Mouse (Mus musculus) common myeloid progenitor, adult 5-6 weeks (primary cell): ENCODE results near the gene Taar7d. TPM values are rescaled to one million over a fixed set of nuclear protein-coding genes. Genes with fewer than 3 reads are reported as not detected.
"Not testable (repeated sequence)": the region's sequence is repeated elsewhere in the genome, so short reads cannot be mapped to it uniquely, and the experiment has no call there.

Experiments used
- ATAC-seq: replicated peaks from 2 replicates; pipeline ENCODE4 v1.8.0; 2016; ENCODE audit warnings: low read depth, mild to moderate bottlenecking, moderate TSS enrichment, inconsistent platforms; ENCODE audit not compliant: poor library complexity, severe bottlenecking
- total RNA-seq: library from RNA; stranded (forward); fragments of 200-1000, 187-1606 nt; gene quantifications from 2 replicates; pipeline ENCODE4 v1.2.3, GENCODE M21; 2017

Gene Taar7d
- total RNA-seq, result not detected in 2 replicates

- no peak for ATAC-seq
These were observed at the start of gene Taar7d for GRCm38 (mm10) chr10:24026922-24027321. TSS of gene Taar7d (plus strand) at chr10:24027222.

- no peak for ATAC-seq
These were observed 49.1 kb upstream of the Taar7d start for GRCm38 (mm10) chr10:23977958-23978357.

- ATAC-seq, result peak; percentile 99
These were observed 47.9 kb upstream of the Taar7d start for GRCm38 (mm10) chr10:23978901-23979705.

DNA sequence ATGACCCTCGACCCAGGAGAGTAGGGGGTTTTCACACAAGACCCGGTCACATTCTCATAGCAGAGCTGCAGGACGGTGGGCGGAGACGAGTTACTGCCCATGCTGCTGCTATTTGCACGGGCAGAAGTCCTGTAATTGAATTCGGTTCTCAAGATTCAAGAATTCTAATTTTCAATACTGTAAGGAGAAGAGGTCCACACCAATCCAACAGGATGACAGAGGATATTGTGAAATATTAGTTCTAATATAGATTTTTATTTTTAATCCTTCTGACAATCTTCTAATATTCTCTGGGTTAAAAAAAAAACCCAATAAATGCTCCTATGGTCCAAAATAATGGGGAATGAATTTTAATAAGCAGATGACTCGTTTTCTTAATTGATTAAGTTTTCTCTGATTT is 41.5 kb upstream of the Taar7d start, which contains the start of gene Taar6:
Gene Taar6, minus strand, starts transcription at position 101 of the 400 bp plus-strand sequence.
- no peak for ATAC-seq

DNA sequence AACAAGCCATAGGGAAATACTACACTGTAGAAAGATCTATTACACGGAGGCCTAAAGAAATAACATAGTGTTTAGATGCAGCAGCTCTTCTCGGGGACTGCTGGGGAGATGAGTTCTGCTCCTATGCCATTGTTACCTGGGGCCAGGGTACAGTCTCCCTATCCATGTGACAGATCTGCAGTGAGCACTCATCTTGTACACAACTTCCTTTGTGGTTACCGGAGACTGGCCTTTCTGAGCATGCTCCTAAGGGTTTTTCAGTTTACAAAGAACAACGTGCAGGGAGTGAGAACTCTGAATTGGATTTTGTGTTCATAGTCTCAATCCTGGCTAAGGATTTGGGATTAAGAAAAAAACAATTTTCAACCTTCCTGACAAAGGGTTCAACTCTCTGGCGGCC is 40.6 kb upstream of the Taar7d start:
- ATAC-seq, result peak; percentile 56; the same call in 1 of the 2 replicates

- no peak for ATAC-seq
These were observed 33.6 kb upstream of the Taar7d start, which contains the start of gene Taar7a for GRCm38 (mm10) chr10:23993381-23993780. TSS of gene Taar7a (minus strand) at chr10:23993481.

- no peak for ATAC-seq
These were observed 27.4 kb upstream of the Taar7d start, which contains the start of gene Taar7b for GRCm38 (mm10) chr10:23999639-24000038. TSS of gene Taar7b (plus strand) at chr10:23999939.

GRCm38 (mm10) chr10:24006442-24006841 is 20.6 kb upstream of the Taar7d start:
- no peak for ATAC-seq

DNA sequence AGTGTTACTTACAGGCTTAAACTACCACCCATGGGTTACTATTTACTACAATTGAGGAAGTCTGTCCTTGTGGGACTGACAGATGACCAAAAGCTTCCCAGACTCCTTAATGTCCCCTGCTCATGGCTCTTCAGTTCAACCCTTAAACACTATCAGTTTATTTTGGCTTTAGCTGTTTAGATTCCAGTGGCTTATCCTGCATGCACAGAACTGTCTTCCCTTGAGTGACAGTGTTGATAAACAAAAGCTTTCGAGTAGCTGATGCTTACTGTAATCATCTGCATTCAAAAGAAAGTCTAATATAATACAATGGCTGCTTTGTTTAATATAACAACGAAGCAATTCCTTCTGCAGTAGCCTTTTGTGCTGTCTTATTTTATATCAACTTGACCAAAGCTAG is 20.0 kb upstream of the Taar7d start:
- ATAC-seq, result peak; percentile 71; the same call in 1 of the 2 replicates

DNA sequence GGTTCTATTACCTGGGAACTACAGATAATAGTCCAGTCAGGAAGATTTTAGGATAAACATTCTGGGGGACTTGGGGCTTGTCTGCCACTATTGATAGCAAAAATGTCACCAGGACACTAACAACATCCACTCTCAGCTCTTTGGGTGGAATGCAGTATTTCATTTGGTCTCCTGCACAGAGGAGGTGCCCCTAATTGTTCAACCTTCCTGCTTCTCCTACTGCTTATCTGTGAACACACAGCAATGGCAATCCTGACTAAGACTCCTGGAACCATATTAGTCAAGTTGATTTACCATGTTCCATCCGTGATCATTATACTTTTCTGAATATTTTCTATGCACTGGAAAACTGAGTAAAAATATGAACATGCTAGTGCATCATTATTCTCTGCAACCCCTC is 18.9 kb upstream of the Taar7d start:
- no peak for ATAC-seq

GRCm38 (mm10) chr10:24031347-24031746 is 4.3 kb downstream of the Taar7d start:
- no peak for ATAC-seq

DNA sequence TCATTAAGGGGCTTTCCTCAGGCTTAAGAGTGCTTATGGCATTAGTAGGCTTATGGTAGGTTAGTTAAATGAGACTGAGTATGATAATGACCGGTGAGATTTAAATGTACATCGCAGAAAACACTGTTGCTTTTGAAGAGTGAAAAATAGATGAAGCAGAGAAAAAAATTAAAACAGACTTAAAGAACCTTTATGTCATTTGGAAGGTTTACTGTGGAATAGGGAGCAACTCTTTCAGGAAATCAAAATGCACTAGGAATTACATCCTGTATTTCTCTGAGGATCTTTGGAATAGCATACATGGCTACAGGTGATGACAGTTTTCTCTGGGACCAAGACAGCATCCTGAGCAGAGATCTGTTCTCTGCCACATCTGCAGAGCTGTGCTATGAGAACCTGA is 10.3 kb downstream of the Taar7d start, which contains the start of gene Taar7e:
Gene Taar7e, plus strand, starts transcription at position 301 of the 400 bp plus-strand sequence.
- ATAC-seq, result no peak

DNA sequence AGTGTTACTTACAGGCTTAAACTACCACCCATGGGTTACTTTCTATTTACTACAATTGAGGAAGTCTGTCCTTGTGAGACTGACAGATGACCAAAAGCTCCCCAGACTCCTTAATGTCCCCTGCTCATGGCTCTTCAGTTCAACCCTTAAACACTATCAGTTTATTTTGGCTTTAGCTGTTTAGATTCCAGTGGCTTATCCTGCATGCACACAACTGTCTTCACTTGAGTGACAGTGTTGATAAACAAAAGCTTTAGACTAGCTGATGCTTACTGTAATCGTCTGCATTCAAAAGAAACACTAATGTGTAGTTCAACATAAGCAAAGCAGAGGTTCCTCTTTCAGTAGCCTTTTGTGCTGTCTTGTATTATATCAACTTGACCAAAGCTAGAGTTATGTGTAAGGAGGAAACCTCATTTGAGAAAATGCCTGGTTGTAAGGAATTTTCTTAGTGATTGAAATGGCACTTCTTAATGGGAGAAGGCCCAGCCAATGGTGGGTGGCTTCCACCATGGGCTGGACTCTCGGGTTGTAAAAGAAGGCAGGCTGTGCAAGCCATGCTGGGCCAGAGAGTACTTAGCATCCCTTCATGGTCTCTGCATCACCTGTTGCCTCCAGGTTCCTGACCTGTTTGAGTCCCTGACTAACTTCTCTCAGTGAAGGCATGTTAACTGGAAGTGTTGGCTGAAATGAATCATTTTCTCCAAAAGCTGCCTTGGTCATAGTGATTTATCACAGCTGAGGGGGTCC is 13.3 kb downstream of the Taar7d start:
- ATAC-seq, result peak; percentile 32

- no peak for ATAC-seq
These were observed 22.2 kb downstream of the Taar7d start, which contains the start of gene Taar7f for GRCm38 (mm10) chr10:24049210-24049609. TSS of gene Taar7f (plus strand) at chr10:24049510.

GRCm38 (mm10) chr10:24052039-24052438 is 25.0 kb downstream of the Taar7d start:
- peak; percentile 42; the same call in 1 of the 2 replicates for ATAC-seq

- ATAC-seq, result peak; percentile 52; the same call in 1 of the 2 replicates
These were observed 32.0 kb downstream of the Taar7d start for GRCm38 (mm10) chr10:24058986-24059385.

DNA sequence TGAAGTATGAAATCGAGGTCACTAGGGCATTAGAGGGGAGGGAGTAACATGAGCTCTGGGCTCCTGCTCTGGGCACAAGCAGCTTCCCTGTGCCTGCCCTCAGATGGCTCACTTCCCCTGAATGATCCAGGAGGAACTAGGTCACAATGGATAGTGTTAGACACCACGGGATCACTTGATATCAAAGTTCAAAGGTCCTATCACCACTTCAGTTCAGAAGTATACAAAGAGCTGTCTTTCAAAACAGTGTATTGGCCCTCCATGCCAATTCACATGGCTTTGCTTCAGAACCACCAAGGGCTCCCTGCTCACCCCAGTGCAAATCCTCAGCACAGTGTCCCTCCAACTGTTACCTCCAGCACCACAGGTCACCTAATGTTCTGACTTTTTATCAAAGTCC is 47.7 kb downstream of the Taar7d start:
- ATAC-seq, result not testable (repeated sequence)

DNA sequence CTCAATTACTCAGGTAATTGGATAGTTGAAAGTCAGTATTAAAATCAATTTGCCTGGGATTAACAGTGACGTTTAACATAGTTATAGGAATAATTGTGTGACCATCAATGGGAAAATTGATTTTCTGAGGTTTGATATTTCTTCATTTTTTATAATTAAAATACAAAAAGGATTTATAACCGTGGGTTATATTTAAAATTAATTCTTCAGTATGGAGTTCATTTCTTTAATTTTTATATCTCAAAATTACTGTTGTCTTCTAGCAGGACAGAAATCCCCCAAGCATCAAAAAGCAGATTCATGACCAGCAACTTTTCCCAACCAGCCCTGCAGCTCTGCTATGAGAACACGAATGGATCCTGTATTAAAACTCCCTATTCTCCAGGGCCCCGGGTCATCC is 49.2 kb downstream of the Taar7d start, which contains the start of gene Taar8a:
Gene Taar8a, plus strand, starts transcription at position 301 of the 400 bp plus-strand sequence.
- not testable (repeated sequence) for ATAC-seq
